Mouse (Mus musculus) left cerebral cortex, postnatal 25 days (tissue): ENCODE results near the gene Tmco3. TPM values are rescaled to one million over a fixed set of nuclear protein-coding genes. Genes with fewer than 3 reads are reported as not detected.
"Not testable (repeated sequence)": the region's sequence is repeated elsewhere in the genome, so short reads cannot be mapped to it uniquely, and the experiment has no call there.

Experiments
- DNase-seq, 2 experiments: peaks; one replicate each; pipeline ENCODE4 v3.0.0; 2022; ENCODE audit warnings: low spot score in 2 of 2, mixed read lengths in 1 of 2
- intact Hi-C: fragments of 180-260 bp; cut with DNase I; formaldehyde crosslinking; loops from one replicate; pipeline ENCODE4 v1.15.1; 2025
- total RNA-seq, 2 experiments: library from RNA; stranded (reverse); gene quantifications; 2 replicates each; pipeline ENCODE4 v1.2.3; 2021

Gene Tmco3
- total RNA-seq, 2 experiments from 2014 or later = 48.0 to 56.1 TPM

DNA sequence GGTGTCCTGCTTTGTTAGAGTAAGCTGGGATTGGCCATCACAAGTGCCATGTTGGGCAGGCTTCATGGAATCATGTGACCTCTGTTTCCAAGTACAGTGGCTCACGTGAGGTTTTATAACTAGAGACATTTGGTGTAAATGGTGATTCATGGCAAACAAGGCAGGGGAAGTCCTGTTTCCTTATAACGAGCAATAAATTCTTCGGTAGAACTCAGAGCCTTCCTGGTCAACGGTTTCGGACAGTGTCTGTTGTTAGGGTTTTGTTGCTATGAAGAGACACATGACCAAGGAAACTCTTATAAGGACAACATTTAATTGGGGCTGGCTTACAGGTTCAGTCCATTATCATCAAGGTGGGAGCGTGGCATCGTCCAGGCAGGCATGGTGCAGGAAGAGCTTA, 13.0 kb downstream of the Tmco3 start:
- intact Hi-C loops = no loop called here
- no peak for DNase-seq

DNA sequence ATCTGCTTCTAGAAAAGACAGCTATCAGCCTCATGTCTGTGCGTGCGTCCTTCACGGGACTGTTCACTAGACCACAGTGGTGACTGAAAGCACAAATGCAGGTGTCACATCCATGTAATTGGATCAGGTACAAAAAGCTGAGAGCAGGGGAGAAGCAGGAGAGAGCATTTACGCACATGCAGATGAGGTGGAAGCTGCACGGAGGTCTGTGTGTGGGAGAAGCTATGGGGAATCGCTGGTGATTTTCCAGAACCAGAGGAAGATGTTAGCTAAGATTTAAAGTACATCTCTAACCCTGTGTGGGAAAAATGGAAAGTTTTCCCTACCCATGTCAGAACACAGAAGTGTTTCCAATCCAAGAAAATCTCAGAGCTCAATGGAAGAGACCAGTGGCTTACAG, 17.5 kb downstream of the Tmco3 start:
- intact Hi-C loops = no loop called here
- peak; percentile 26 to 76 for DNase-seq

DNA sequence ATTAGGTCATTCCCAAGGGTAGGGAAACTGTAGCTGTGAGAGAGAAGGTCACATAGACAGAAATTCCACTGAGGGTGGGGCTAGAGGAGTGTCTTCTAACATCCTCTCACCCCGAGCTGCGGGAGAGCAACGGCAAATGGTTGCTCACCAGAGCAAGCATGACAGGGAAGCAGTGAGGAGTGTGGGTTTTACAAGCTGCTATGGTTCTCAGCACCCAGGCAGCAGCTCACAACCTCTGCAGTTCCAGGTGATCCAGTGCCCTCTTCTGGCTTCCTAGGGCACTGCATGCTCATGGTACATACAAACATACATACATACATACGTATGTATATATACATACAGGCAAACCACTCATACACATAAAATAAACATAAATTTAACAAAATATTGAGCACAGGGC, 17.9 kb downstream of the Tmco3 start:
- intact Hi-C loops = no loop called here

DNA sequence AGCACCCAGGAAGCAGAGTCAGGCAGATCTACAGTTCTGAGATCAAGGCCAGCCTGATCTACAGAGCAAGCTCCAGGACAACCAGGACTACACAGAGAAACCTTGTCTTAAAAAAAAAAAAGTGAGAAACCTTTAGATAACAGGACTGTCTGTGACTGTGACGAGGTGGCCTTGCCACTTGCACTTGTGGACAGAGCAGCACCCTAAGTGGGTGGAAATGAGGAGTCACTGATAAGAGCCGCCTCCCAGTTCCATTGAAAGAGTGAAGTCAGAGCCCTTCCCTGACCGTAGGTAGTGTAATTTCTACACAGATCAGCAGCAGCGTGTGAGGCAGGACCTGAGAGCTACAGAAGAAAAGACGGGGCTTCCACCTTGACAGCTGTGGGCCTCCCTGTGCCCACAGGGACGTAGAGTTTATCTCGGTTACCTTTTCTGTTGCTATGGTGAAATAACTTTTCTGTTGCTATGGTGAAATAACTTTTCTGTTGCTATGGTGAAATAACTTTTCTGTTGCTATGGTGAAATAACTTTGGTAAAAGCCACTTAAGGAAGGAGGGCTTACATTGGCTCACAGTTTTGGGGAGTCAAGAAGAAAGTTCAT, 18.4 kb downstream of the Tmco3 start:
- DNase-seq = no peak
- intact Hi-C loops = no loop called here

More for the DNA sequence above, 17.9 kb downstream of the Tmco3 start:
- DNase-seq = no peak

DNA sequence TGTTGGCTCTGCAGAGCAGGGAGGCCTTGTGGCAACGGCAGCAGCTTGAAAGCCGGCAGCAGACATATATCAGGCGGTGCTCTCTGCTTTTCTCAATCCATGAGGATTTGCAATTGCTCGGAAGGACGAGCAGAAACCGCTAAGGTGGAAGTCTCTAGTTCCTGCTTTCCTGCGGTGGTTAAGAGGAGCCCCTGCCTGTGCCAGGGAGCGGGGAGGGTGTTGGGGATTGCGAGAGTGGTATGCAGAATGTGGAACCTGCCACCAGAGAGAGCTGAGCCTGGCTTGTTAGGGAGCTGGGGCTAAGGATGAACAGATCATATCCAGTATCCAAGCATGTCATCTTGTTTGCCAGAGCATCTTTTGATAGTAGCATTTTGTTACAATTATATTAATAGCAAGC, 18.9 kb downstream of the Tmco3 start:
- intact Hi-C loops = no loop called here

DNA sequence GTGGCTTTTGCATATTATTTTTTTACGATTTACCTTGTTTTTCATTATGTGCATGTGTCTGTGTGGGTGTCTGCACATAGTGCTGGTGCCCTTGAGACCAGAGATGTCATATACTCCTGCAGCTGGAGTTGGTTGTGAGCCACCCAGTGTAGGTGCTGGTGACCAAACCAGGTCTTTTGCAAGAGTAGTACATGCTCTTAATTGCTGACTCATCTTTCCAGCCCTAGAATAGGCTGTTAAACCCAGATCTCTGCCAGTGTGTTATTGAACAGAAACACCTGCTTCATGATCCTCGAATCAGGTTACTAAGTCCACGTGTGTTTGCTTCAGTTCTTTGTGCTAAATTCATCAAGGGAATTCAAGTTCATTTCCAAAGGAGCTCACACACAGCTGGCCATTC, 26.9 kb downstream of the Tmco3 start:
- intact Hi-C loops = no loop called here

More for the DNA sequence above, 18.9 kb downstream of the Tmco3 start:
- no peak for DNase-seq

DNA sequence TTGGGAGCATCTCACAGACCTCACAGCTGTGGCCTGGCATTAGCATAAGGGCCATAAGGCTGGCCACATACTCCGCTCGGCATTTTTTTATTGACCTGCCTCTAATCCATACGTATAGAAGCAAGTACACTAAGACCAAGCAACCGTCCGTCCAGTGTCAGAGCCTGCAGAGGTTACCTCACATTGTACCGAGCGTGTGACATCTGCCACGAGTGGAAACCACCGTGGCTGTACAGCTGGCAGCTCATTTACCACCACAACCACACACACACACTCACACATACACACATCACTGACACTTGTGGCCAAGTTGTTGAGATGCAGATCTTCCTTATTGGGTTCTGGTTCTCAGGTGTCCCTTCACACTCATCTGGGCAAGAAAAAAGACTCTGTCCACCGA, 28.7 kb downstream of the Tmco3 start:
- no peak for DNase-seq
- intact Hi-C loops = no loop called here

More for the DNA sequence above, 26.9 kb downstream of the Tmco3 start:
- no peak for DNase-seq

DNA sequence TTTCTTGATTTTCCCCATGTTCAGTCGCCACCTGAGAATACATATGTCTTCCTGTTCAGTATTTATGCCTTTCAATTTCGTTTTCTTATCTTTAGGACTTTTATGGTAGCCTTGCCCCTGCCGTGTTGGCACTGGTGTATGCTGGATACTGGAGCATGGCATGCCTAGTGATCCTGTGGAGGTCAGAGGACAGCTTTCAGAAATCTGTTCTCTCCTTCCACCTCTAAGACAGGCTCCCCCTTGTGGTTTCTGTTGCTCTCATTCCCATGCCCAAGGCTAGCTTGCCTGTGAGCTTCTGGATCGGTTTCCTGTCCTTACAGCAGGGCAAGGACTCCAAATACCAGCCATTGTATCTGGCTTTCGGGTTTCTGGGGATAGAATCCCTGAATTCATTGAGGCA, 38.6 kb downstream of the Tmco3 start:
- DNase-seq = no peak
- intact Hi-C loops = no loop called here

DNA sequence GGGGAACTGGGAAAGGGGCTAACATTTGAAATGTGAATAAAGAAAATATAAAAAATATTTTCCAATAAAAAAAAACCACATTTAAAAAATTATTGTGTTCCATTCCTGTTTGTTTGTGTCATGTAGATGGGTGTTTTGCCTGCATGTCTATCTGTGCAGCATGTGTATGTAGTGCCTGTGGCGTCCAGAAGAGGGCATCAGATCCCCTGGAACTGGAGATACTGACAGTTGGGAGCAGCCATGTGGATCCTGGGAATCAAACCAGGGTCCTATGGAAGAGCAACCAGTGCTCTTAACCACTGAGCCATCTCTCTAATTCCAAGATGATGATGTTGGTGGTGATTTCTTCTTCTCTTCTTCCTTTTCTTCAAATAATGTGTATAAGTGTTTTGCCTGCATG, 46.7 kb downstream of the Tmco3 start:
- intact Hi-C loops = no loop called here
- DNase-seq = no peak

DNA sequence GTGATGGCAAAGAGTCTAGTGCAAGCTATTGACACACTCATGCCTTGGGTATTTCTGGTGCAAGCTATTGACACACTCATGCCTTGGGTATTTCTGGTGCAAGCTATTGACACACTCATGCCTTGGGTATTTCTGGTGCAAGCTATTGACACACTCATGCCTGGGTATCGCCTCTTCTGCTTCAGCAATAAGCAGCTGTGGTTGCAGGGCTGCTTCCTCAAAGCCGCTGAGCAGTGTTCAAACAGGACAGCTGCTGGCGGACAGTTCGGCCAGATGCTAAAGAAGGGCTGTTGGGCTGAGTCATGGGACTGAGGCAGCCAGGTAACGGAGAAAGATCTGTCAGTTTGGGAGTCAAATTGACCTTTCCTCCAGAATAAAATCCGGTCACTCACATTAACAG, 49.3 kb downstream of the Tmco3 start:
- intact Hi-C loops, DNase-seq: not testable (repeated sequence)

DNA sequence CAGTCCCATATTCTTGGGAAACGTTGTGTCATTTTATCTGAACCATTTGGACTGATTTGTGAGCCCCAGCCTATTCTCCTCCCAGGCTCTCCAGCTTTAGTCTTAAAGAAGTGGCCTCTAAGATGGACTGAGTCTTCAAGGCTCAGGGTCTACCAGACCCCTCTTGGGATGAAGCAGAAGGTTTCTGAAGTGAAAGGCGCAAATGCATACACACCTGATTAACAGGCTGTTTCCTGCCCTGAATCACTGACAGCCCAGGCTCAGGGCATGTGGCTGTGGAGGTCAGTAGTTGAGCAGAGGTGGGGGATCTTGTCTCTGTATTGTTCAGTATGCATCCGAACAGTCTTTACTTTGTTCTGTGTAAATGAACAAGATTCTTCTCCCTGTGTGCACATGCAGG, 49.7 kb downstream of the Tmco3 start:
- intact Hi-C loops = no loop called here
- DNase-seq = no peak

DNA sequence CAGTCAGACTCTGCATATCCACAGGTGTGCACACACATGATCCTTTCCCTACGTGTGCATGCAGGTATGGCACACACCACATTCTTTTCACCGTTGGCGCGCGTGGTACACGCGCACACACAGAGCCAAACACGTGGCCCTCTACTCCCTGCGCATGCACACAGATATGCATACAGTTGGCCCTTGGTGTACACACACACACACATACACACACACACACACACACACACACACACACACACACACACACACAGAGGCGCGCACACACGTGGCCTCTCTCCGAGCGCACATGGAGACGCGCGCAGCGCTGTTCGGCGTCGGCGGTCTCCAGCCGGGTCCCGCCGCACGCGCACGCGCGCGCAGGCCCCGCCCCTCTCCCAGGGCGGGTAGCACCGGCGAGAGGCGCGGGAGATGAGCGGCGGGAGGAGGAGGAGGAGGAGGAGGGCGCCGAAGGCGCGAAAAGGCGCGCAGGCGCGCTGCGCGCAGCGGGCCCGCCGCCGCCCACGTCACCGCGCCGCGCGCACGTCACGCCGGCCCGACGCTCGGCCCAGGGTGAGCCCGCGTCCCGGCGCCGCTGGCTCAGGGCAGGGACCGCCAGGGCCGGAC, 50.4 kb downstream of the Tmco3 start, which contains the start of gene Tfdp1:
TSS of gene Tfdp1 (plus strand) at position 497 of the 606 bp plus-strand sequence.
- DNase-seq = peak; percentile 83 to 84
- intact Hi-C loops = no loop called here

DNA sequence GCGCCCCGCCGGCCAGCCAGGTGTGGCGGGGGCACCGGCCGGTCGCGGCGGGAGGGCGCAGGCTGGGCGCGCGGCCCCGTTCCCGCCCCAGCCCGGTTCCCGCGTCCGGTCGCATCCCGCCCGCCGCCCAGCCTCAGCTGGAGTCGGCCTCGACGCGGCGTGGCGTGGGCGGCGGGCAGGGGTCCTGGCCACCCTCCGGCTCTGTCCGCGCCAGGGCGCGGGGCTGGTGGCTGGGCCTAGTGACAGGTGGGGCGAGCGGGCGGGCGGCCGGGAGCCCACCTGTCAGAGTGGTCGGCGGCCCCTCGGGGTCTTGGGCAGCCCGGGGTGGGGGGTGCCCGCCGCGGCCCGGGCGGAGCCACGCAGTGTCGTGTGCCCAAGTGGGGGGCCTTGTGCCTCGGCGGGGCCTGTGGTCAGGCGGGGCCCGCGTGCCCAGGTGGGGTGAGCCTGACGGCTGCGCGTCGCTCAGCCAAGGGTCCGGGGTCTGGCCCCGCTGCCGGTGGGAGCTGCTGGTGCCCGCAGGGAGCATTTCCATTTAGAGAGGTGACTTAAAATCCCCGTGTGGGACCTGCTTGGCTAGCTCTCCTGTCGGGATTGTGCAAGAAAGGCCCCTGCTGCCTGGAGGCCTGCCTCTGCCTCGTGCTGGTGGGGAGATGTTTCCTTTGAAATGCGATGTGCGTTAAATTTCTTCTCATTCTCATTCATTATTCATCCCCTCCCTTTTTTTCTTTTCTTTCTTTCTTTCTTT, 51.1 kb downstream of the Tmco3 start:
- peak in 1 of 2 experiments; percentile 21 for DNase-seq
- intact Hi-C loops = no loop called here

DNA sequence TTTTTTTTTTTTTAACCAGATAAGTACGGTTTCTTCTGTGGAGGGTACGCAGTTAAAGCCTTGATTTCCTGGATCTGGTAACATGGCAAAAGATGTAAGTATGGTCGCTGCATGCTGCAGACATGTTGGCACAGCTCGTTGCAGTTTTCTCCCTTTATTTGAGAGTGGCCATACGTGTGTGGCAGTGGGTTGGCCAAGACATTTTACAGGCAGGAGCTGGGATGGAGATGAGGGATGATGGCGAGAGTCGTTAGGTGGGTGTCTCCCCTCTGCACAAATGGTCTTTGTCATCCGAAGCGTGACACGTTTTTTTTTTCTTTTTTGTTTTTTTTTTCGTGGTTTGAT, 51.6 kb downstream of the Tmco3 start:
- no peak for DNase-seq
- intact Hi-C loops = no loop called here

DNA sequence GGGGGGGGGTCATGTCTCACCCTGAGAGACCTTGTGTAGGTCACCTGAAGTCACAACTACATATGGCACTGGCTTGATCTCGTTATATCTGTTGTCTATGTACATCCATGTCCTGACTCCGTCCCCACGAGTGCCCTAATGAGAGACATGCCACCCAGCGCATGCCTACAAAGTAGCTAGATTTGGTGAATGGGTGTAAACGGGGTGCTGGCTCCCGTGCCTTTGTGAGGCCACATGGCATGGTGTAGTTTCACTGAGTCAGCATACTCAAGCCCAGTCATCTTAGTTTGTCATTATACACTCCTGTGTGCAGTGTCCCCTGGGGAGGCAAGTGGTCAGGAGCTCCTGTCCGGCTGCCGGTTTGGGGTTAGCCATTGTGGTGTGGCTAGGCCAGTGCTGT, 52.7 kb downstream of the Tmco3 start:
- intact Hi-C loops = no loop called here
- no peak for DNase-seq

DNA sequence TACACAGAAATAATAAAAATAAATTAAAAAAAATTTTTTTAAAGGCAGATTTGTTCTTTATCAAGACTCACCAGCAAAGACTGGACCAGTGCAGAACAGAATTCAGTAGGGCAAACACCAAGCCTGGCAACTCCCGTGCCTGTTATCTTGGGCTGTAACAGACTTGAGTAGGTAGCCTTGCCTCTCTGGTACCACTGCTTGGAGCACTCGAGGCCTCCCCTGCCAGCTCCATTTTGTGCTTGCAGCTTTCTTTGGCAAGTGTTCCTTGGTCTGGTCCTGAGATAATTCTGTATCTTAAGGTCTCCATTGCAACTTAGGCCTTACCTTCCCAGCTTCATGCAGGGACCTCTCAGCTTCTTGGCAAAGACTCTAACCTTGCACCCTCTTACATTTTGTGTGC, 54.4 kb downstream of the Tmco3 start:
- intact Hi-C loops = no loop called here
- no peak for DNase-seq

DNA sequence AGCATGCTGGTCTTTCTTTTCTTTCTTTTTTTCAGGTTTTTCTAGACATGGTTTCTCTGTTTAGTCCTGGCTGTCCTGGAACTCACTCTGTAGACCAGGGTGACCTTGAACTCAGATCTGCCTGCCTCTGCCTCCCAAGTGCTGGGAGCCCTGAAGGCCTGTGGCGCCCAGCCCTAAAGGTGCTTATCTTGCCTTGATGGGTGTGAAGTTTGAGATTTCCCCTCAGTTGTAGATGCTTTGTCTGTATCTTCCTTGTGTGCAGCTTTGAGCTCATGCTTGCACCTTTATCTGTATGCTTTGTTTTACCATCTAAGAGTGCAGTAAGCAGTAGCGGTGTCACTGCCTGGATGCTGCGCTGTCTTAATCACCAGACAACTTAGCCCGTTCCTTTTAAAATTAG, 55.1 kb downstream of the Tmco3 start:
- no peak for DNase-seq
- intact Hi-C loops = no loop called here

DNA sequence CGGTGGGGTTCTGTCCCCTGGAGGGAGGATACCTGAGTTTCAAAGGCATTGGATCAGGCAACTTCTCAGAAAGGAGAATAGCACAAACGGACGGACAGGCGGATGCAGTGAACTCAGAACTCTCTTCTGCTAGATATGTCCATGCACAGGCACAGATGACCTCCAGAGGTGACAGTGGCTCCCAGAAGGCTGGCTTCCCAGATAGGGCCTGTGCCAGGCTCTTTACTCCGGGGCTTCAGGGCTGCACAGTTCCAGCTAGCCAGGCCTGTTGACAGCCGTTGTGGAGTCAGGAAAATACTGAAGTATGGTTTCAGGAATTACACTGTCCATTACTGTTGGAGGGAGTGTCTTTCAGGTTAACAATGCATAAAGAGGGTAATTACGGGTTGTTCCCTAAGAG, 62.1 kb downstream of the Tmco3 start:
- DNase-seq = no peak
- intact Hi-C loops = no loop called here

DNA sequence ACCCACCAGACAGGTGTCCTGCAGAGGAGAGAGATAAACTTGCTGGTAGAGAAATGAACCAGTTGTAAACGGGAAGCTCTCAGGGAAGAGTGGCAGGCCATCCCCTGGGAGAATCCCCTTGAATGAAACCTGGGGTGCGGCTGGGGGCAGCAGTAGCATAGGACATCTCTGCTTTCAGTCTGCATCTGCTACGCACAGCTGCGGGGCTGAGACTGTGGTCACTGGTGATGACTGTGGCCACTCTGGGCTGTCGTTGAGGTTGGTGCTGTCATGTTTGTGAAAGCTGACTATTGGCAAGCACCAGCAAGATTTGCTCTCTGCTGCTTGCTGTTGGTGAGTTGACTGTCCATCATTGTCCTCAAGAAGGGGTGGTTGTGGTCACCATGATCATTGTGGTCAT, 63.6 kb downstream of the Tmco3 start:
- DNase-seq = no peak

DNA sequence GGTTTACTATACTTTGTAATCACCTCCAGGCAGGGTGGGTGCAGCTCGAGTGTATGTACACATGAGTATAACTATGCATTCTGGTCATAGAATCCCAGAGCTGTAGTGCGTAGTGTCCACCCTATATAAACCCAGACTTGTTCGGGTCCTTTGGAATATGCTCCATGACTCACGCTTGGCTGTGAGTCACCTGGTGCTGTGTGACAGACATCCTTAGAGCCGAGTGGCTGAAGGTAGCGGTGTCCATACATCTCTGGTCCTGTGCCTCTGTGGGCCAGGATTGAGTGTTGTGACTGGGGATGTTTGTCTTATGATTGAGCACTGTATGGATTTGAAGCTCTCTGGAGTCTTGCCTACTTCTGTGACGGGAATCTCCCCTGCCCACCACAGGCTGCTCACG, 64.6 kb downstream of the Tmco3 start:
- intact Hi-C loops = no loop called here
- peak in 1 of 2 experiments; percentile 39 for DNase-seq

More for the DNA sequence above, 63.6 kb downstream of the Tmco3 start:
- intact Hi-C loops = no loop called here

DNA sequence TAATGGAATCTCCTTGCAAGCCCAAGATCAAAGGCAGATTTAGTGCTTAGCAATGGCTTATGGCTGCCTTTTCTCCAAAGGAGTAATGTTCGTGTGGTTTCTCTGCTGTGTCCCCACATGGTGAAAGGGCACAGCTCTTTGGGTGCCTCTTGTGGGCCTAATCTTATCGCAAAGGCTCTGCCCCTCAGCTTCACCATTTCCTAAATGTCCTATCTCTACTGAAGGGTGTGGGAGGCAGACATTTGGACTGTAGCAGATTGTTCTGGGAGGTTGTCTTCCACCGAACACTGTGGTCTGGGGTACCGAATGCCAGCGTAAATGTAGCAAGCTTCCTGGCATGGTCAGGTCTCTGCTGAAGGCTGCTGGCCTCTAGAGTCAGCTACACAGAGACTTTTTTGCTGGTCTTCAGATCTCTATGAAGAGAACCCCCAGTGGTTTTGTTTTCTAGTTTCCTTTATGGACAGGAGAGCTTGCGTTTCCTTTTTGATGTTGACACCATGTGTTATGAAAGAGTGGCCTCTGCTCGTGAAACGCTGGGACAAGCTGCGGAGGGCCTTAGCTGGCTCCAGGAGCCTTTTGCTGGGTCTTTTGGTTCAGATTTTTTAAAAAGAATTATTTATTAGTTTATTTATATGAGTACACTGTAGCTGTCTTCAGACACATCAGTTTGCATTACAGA, 65.3 kb downstream of the Tmco3 start:
- intact Hi-C loops = no loop called here
- no peak for DNase-seq
